Mouse (Mus musculus) liver, adult 2 months (tissue): ENCODE measurements at regions not wholly inside any gene's neighbourhood (a gene's known extent, or its start where the extent isn't known, plus 50 kb on each side); places are given as distances from the start of the nearest gene placed in this dataset.

ENCODE experiments used
- CTCF ChIP-seq: fragments of 200-500 bp; IDR thresholded peaks from 2 replicates; pipeline ENCODE4 v1.5.1; 2011; ENCODE audit warnings: low read depth, low read length, control low read depth
- POLR2A ChIP-seq: fragments of 200-500 bp; IDR thresholded peaks from 2 replicates; pipeline ENCODE4 v1.6.1; 2011; ENCODE audit warnings: low read length, control low read depth; ENCODE audit not compliant: insufficient read depth; ENCODE audit errors: extremely low read depth

DNA sequence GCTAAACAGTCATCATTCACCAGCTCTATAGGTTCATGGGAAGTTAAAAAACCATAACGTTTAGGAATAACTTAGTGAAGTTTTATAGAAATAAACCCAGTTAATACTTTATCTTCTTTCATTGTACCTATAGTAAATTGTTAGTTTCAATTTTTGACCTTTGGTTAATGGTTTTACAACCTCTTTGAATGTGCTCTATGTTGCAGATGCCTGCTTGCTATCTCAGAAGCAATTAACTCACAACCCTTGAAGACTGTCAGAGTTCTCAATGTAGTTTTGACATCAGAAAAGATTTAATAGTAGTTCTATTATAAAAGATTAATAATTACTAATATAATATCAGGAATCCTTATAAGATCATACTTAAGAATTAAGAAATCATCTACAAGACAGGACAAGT lies 294.8 kb upstream of the St8sia4 start:
- TF ChIP-seq CTCF, result no peak
- no peak for TF ChIP-seq POLR2A
